Mouse (Mus musculus) induced T-regulatory cell, adult 2 months (primary cell): ENCODE results near the gene Olfr486.
"Not testable (repeated sequence)": the region's sequence is repeated elsewhere in the genome, so short reads cannot be mapped to it uniquely, and the experiment has no call there.

Experiments used
- DNase-seq: peaks from one replicate; pipeline ENCODE4 v3.0.0-alpha.2; 2012; ENCODE audit warnings: low read depth

Olfr486 gene

GRCm38 (mm10) chr7:108172642-108173041 lies at the start of gene Olfr486:
Olfr486 (minus strand) TSS chr7:108172742.
- not testable (repeated sequence) for DNase-seq

GRCm38 (mm10) chr7:108214536-108214935 lies 42.0 kb upstream of the Olfr486 start, which contains the start of gene Olfr487:
Olfr487 (minus strand) TSS chr7:108214636.
- not testable (repeated sequence) for DNase-seq

GRCm38 (mm10) chr7:108196938-108197337 lies 24.4 kb upstream of the Olfr486 start:
- DNase-seq, result no peak

- not testable (repeated sequence) for DNase-seq
These were observed 23.8 kb upstream of the Olfr486 start for GRCm38 (mm10) chr7:108196337-108196736.

GRCm38 (mm10) chr7:108192714-108193113 lies 20.2 kb upstream of the Olfr486 start:
- not testable (repeated sequence) for DNase-seq

- DNase-seq, result not testable (repeated sequence)
These were observed 18.7 kb upstream of the Olfr486 start for GRCm38 (mm10) chr7:108191196-108191595.

GRCm38 (mm10) chr7:108185237-108185636 lies 12.7 kb upstream of the Olfr486 start:
- not testable (repeated sequence) for DNase-seq

GRCm38 (mm10) chr7:108184401-108184800 lies 11.9 kb upstream of the Olfr486 start:
- DNase-seq, result not testable (repeated sequence)

GRCm38 (mm10) chr7:108159771-108160170 lies 12.8 kb downstream of the Olfr486 start, which contains the start of gene Olfr485:
Olfr485 (minus strand) TSS chr7:108159871.
- DNase-seq, result no peak

GRCm38 (mm10) chr7:108127349-108127748 lies 45.2 kb downstream of the Olfr486 start, which contains the start of gene Olfr484:
Olfr484 (minus strand) TSS chr7:108127449.
- no peak for DNase-seq
